Mouse (Mus musculus) thymus, postnatal 0 days (tissue): Measurements from ENCODE around the gene Dyrk1a. TPM values are rescaled to one million over a fixed set of nuclear protein-coding genes. Genes with fewer than 3 reads are reported as not detected.
"Not testable (repeated sequence)": the region's sequence is repeated elsewhere in the genome, so short reads cannot be mapped to it uniquely, and the experiment has no call there.

ENCODE experiments used
- DNase-seq: peaks from one replicate; pipeline ENCODE4 v3.0.0-alpha.2; 2015; ENCODE audit warnings: low spot score
- polyA plus RNA-seq: library from polyadenylated mRNA; unstranded; fragments of >200 nt; fragmentation: Nextera tagmentation; extraction: Ambion mirVana; gene quantifications from 2 replicates; pipeline ENCODE4 v1.2.1, GENCODE M21; 2015

The Dyrk1a gene
- polyA plus RNA-seq, 1 experiment from 2014 or later: 15.4 TPM

DNA sequence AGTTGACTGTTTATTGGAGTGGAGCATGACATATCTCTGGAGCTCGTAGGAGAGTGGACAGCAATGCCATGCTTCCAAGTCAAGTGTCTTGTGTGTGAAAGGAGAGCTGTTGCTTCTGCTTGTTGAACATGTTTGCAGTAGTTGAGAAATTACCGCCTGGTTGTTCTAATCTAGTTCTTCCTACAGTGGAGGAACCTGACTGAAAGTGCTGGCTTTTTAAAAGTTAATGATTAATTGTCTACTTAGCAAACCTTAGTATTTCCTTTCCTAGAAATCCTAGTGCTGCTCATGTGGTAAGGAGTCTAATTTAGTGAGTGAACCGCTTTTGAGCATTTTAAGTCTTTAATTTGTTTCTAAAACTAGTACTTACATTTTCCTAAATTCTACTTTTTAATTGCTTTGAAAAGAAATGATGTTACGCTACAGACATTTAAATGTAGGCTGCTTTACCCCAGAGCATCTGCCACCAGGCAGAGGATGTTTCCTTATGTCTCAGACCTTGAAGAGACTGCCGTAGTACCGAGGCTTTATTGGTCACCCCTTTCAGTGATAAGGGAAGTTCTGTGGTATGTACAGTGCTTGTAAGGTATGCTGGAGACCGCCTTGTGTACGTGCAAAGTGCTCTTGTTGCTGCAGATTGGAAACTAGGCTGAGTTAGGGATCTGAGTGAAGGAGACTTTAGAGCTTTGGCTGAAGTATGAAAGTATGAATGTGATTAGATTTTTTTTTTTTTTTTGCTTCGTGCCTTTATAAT is 59.3 kb downstream of the Dyrk1a start:
- DNase-seq: no peak

DNA sequence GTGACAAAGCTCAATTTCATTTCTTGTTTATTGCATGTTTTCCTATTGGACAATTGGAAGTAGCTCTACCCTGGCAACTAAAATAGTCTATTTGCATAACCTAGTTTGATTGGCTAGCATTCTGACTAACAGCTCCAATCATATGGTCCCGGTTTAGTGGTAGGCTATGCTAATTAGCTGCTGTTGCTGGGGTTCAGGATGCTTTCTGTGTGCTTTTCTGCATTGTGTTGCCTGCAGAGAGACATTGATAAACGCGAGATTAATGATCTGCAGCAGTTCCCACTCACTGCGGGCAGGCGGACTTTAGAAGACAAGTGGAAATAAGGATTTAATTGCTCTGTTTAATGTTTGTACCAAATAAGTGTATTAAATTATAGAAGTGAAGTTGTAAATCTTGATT is 62.2 kb downstream of the Dyrk1a start:
- peak; percentile 88 for DNase-seq

DNA sequence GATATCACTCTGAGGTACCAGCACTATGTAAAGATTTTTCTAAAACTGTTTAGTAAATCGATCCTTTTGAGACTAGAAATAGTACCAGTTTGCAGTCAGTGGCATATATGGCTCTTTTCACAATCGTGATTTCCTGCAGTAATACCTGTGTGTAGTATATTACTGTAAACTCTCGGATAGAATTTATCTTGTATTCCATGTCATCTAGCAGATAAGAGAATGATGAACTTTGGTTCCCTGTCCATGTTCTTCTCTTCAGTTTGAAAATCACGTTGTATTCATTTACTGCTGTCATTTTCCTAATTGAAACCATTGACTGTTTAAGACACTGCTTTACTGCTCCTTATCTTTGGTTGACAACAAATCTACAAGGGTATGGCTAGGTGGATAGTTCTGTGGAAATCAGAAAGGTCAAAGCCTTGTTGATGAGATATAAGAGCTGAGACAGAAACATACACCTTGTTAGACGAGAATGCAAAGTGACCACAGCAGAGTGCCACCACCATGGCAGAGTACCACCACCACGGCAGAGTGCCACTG is 62.7 kb downstream of the Dyrk1a start:
- no peak for DNase-seq

DNA sequence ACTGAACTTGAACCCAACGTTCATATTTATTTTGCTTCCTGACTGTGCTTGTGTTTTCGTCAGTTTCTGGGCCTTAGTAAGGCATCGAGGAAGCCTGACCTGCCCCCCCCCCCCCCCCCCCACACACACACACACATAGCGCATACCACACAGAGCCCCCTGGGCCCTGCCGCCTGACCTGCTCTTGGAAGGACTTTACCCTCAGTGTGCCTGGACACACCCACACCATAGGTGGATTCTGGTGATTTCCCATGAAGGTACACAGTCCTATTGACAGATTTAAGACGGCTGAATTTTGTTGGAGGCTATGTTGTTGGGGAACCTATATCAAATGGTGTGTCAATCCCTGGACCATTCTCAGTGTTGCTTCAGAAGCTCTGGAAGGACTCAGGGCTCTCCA is 63.2 kb downstream of the Dyrk1a start:
- no peak for DNase-seq

DNA sequence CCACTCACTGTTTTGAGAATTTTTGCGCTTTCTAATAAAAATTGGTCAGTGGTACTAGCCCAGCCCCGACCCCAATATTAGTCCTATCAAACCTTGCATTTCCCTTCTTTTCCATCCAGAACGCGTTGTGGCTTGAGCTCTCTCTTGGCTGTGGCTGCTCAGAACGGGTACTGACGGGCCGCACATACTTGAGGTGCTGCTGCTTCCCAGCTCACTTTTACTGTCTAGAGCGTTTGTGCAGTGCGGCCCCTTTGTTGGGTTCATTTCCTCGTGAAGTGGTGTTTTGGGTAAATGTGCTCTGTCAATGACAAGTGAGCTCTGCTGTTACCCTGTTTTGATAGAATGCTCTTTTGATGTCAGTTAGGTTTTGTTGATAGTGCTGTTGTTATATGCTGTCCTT is 67.6 kb downstream of the Dyrk1a start:
- peak; percentile 20 for DNase-seq

DNA sequence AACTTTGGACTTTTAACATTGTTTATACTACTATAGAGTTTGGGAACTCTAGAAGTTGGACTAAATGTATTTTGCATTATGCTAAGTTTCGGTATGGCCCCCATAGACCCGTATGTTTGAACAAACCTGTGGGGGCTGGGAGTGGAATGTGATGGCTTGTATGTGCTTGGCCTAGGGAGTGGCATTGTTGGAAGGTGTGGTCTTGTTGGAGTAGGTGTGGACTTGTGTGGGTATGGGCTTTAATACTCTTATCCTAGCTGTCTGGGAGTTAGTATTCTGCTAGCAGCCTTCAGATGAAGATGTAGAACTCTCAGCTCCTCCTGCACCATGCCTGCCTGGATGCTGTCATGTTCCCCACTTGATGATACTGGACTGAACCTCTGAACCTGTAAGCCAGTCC is 72.0 kb downstream of the Dyrk1a start:
- no peak for DNase-seq

DNA sequence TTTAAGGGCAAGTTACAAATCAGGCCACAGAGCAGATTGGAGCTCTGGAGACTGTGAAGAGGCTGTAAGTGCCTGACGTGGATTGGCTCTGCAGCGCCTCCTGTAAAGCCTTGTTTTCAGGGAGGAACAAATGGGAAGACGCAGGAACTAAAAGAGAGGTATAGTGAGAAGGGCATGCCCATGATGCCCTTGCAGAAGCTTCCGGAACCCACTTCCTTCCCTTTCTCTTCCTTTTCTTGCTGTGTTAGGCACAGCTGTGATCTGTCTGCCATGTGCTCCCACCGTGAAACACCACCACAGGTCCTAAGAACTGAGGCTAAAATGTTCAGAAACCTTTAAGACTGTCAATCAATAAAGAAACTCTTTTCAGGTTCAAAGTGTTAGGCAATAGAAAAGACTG is 77.3 kb downstream of the Dyrk1a start:
- DNase-seq: peak; percentile 59

DNA sequence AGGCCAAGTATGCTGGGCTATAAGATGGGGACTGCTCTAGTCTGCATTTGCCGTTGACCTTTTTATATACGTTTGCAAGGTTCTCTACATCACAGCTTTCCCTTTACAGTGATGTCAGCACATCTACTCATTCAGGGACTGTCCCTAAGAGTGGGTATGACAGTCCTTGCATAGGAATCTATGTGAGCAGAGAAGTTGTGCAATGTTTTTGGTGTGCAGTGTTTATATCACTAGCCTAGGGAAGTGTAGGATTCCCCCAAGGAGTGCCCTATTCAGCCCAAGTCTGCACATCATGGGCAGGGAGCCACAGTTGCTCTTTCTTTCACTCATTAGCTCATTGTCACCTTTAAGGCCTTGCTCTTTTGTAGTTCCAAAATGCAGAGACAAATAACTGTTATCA is 78.1 kb downstream of the Dyrk1a start:
- no peak for DNase-seq

DNA sequence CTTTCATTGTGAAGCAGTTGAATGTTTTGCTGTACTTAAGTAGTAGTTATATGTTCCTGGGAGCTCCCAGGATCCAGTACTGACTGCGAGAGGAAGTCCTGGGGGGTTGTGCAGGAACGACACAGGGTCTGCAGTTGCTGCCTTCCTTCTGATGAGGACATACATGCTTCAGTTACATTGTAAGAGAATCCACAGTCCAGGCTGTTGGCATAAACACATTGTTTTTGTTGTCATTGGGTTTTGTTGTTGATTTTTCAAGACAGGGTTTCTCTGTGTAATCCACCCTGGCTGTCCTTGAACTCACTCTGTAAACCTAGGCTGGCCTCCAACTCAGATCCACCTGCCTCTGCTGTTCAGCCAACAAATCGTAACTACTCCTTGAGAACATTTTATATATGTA is 80.1 kb downstream of the Dyrk1a start:
- DNase-seq: no peak

DNA sequence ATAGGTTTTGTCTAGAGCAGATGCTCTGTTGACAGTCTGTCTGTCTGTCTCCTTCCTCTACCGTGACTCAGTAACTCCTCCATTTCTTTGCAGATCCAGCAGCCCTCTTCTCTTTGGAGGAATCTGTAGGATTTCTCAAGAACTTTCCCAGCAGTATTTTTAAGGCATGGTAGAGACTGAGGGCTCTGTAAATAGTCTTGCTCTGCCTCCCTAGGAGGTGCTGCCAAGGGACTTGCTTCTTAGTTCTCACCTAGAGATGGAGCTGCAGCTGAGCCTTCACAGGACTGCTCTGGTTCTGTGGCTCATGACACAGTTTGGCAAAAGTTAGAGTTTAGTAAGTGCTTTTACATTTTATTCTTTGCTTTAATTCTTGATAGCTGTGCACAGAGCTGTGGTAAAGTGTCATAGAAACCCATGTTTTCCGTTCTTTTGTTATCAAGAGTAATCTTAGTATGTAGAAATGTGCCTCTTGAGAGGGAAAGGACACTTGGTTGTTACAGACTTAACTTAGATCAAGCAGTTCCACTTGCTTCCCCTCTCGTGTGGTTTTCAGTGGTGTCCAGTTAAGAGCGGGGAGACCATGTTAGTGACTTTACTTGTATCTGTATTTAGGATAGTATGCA is 82.4 kb downstream of the Dyrk1a start:
- no peak for DNase-seq

DNA sequence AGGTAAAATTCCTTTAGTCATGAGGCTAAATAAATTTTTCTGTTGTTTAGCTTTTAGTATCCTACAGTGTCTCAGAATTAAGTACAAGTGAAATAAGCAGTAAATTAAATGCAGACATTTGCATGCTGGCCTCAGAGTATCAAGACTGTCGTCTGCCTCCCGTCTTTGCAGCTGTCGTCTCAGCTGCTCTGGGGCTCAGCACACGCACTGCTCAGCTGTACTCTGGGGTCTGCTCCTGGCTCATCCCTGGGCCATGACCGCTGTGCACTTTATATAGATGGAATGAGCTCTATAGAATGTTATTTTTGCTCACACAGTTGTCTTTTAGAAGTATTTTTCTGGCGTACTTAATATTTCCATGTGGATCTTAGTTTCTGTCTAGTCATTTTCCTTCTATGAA is 85.3 kb downstream of the Dyrk1a start:
- no peak for DNase-seq

DNA sequence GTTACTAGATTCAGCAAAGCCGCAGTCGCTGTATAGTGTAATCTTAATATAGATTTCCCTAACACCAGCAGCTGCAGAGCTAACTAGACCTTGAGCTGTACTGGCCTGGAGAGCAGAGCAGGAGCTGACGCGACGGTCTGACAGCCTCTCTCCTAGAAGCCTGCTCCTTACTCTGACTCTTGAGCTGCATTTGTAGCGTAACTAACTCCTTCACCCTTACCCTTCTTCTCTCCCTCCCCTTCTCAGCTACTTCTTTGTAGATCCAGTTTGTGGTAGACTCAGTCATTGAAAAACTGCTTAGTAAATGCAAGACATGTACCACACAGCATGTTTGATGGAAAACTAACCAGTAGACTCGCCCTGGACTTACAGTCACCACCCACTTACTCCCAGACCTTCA is 87.1 kb downstream of the Dyrk1a start:
- no peak for DNase-seq

DNA sequence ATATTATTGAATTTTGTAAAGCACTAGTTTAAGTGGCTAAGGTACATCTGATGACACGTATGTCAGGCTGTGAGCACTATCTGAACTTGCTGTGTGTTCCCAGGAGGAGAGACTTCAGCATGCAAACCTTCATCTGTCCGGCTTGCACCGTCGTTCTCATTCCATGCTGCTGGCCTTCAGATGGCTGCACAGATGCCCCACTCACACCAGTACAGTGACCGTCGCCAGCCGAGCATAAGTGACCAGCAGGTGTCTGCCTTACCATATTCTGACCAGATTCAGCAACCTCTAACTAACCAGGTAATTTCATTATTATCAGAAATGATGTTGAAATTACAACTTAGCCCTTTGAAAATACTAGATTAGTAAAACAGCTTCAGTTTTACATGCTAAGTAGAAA is 89.6 kb downstream of the Dyrk1a start:
- DNase-seq: no peak

DNA sequence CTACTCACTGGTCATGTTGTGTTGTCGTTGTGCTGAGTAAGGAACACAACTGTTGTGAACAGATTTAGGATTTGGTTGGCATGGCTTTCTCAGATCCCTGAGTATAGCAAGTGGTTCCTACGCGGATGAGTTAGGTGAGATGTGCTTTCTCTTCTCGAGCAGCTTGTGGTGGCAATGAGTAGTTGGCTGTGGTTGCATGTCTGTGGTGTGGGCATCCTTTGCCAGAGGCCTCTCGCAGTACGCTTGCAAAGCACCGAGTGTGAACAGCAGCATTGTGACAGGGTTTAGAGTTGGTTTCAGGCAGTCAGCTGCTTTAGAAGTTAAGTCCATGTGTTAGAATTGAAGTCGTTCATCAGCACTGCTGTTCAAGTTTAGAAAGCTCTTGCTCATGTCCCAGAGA is 90.4 kb downstream of the Dyrk1a start:
- peak; percentile 42 for DNase-seq

DNA sequence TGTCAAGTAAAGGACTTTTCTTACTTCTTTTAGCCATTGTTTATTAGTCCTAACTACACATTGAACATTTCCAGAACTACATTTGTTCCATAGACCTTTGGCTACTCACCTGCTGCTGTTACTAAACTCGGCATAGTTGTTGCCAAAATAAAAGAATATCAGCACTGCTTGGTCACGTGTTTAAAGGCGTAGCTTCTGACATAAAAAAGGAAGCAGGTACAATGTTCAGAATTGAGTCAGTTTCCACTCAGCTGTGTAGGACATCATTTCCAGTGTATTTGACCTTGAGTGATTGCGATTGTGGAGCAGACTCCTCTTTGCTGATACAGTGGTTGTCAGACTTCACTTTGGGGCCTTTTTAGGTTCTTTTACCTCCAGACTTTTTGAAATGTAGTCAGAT is 97.7 kb downstream of the Dyrk1a start:
- no peak for DNase-seq

DNA sequence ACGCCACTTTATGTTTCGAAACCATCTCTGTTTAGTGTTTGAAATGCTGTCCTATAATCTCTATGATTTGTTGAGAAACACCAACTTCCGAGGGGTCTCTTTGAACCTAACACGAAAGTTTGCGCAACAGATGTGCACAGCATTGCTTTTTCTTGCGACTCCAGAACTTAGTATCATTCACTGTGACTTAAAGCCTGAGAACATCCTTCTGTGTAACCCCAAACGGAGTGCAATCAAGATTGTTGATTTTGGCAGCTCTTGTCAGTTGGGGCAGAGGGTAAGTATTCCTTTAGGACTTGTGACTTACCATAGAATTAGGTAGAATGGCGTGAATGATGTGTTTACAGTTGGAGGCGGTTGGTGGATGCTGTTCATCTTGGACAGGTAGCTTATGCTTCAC is 101.5 kb downstream of the Dyrk1a start:
- DNase-seq: no peak

DNA sequence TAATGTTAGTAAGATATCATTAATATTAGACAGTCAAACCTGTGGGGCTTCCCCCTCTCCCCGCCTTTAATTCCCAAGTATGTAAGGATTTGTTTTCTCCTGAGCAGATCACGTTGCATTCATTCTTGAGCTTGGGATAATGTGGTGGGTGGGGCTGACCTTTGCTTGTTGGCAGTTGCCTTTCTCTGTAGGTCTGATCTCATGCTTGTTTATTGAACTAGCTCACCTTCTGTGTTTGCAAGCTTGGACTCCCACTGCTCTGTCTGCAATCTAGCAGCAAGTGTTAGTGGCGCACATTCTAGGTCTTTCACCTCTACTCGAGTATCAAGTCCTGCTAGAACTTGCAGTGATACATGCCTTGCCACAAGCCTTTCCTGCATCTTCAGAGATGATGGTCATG is 111.1 kb downstream of the Dyrk1a start:
- DNase-seq: no peak

DNA sequence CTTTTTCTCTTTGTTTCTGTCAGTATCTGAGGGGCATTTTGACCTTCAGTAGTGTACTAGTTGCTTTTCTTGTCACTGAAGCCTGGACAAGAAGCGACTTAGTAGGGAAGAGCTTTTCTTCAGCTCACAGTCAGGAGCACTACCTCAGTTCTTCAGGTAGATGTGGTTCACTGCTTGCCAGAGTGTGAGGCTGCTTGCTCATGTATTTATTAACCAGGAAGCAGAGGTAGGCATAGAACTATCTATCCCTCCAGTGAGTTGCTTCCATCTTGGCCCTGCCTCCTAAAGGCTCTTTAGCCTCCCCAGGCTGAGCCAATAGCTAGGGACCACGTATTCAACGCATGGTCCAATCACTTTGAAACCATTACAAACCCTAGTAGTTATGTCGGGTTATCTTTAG is 112.0 kb downstream of the Dyrk1a start:
- no peak for DNase-seq

DNA sequence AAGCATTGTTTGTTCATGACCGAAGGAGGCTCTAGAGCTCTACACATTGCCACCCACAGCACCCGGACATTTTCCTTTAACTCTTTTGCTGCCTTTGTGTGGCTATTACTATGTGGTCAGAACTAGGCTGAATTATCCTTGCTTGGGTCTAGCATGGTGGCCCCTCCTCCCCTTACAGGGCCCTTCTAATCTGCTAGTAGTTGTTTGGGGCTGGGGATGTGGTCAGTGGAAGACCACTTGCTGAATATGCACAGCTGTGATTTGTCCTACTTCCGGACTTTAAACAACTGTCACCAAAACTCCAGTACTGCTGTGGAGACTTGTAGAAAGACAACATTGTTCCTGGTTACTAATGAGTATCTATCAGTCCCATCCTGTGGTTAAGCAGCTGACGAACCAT is 114.2 kb downstream of the Dyrk1a start:
- DNase-seq: no peak

DNA sequence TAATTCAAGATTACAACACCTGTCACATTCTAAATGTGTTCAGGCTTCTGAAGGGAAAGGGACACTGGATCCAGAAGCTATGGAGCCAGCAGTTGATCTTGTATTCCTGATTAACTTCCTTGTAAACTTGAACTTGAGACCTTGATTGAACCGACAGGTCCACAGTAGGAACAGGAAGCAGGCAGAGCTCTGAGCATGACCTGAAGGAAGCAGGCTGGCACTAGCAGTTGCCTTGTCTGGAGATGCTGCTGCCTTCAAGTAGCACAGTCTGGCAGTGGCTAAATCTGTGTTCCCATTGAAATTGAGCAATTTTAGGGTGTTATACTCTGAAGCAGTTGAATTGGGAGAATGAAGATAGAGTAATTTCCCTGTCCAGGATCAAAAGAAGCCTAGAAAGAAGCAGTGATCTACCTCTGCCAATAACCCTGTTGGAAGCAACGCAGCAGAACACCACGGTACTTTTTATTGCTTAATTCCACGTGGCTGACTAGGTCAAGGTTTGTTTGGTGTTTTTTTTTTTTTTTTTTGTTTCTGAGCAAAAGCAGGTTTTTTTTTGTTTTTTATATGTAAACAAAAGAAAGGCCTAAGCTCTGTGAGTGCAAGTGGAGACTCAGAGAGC is 124.0 kb downstream of the Dyrk1a start:
- DNase-seq: no peak

DNA sequence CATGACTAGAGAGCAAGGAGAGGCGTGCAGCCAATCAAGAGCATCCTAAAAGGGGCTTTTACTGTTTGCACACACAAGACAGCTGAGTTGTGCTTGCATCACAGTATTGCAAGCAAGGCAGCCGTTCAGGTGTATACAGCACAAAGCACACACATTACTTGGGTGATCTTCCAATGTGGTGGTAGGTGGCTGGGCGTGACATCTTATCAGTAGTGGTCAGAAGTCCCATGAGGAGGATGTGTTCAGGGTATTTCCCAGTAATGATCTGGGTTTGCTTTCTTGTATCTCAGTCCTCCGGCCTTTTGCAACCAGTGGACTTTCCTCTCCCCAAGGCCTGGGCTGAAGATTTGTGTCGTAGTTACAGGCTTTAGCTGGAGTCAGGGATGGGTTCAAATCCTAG is 127.7 kb downstream of the Dyrk1a start:
- DNase-seq: no peak

DNA sequence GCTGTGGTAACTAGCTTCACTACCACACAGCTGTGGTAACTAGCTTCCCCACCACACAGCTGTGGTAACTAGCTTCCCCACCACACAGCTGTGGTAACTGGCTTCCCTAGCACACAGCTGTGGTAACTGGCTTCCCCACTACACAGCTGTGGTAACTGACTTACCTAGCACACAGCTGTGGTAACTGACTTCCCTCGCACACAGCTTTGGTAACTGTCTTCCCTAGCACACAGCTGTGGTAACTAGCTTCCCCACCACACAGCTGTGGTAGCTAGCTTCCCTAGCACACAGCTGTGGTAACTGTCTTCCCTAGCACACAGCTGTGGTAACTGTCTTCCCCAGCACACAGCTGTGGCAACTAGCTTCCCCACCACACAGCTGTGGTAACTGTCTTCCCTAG is 128.4 kb downstream of the Dyrk1a start:
- DNase-seq: not testable (repeated sequence)

DNA sequence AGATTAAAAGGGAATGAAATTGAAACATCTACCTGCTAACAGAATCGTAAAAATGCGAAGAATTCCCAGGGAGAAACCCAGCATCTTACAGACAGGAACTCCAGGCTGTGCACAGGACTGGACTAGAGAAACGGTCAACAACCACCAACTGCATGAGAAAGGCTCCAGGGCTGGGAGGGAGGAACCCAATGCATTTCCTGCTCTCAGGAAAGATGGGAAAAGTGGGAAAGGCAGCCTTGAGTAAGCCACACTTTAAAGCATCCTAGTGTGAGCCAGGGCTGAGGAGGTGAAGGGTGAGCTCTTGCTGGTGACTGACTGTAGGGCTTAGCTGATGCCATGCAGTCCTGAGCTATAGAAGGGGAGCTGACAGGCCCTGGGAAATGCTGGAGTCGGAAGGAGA is 131.3 kb downstream of the Dyrk1a start:
- no peak for DNase-seq
